Mouse (Mus musculus) liver, embryonic 13.5 days (tissue): ENCODE measurements at regions not wholly inside any gene's neighbourhood (a gene's known extent, or its start where the extent isn't known, plus 50 kb on each side); places are given as distances from the start of the nearest gene placed in this dataset.

Experiments
- ATAC-seq: fragments of 200-750 bp; cut with Nextera tagmentation; 2 replicates; pipeline ENCODE4 v1.8.0; 2017; ENCODE audit warnings: low read depth, mild to moderate bottlenecking, moderate number of reproducible peaks, moderate library complexity
- DNase-seq: peaks from one replicate; pipeline ENCODE4 v3.0.0; 2022
- H3K27ac ChIP-seq: fragments of 300-500 bp; sonication (generic); 2 replicates; pipeline ENCODE4 v1.5.1; 2015; ENCODE audit warnings: moderate library complexity, mild to moderate bottlenecking, inconsistent platforms
- H3K27me3 ChIP-seq: fragments of 300-500 bp; sonication (generic); 2 replicates; pipeline ENCODE4 v1.6.1; 2015; ENCODE audit warnings: mild to moderate bottlenecking, inconsistent platforms
- H3K36me3 ChIP-seq: fragments of 300-500 bp; sonication (generic); 2 replicates; pipeline ENCODE4 v1.6.1; 2015; ENCODE audit warnings: mild to moderate bottlenecking, inconsistent platforms
- H3K4me1 ChIP-seq: fragments of 300-500 bp; sonication (generic); replicated peaks from 2 replicates; pipeline ENCODE4 v1.6.1; 2015; ENCODE audit warnings: inconsistent platforms
- H3K4me2 ChIP-seq: fragments of 300-500 bp; sonication (generic); 2 replicates; pipeline ENCODE4 v1.6.1; 2015; ENCODE audit warnings: inconsistent platforms, mild to moderate bottlenecking, moderate library complexity
- H3K4me3 ChIP-seq: fragments of 300-500 bp; sonication (generic); replicated peaks from 2 replicates; pipeline ENCODE4 v1.5.1; 2015; ENCODE audit warnings: mild to moderate bottlenecking, inconsistent platforms
- H3K9ac ChIP-seq: fragments of 300-500 bp; sonication (generic); 2 replicates; pipeline ENCODE4 v1.6.1; 2015; ENCODE audit warnings: mild to moderate bottlenecking, inconsistent platforms
- H3K9me3 ChIP-seq: fragments of 300-500 bp; sonication (generic); replicated peaks from 2 replicates; pipeline ENCODE4 v1.6.1; 2016; ENCODE audit warnings: inconsistent platforms
- WGBS: fragments of 180-500 bp; shearing (Covaris S2); methylation state at CpG from one replicate; pipeline ENCODE4 v1.1.7; 2015; ENCODE audit not compliant: insufficient replicate concordance; 5-methylcytosine and 5-hydroxymethylcytosine counted together

DNA sequence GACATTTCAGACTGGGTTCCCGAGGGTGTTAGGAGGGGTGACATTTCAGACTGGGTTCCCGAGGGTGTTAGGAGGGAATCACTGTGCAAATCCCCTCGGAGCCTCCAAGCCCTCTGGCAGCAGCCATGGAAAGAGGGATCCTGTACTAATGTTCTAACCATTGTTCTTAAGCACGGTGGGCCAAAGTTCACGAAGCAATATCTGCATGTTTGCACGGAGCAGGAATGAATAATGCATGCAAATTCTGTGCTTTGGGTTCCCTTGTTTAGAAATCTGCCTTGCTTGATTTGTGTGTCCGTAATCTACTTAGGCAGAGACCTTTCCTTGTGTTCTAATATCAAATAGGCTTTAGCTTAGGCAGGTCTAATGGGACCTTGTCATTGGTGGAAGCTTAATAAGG, 55.9 kb upstream of the Zfp280d start:
- no peak overlapping the region for H3K9ac ChIP-seq
- 66% methylated on average over 7 of the region's 7 CpGs for WGBS
- DNase-seq (no peak), ATAC-seq (no peak)
- H3K4me1 ChIP-seq: no peaks in the 10 kb centered on the region
- no peak overlapping the region for H3K4me3 ChIP-seq
- H3K9me3 ChIP-seq: no peaks in the 10 kb centered on the region
- H3K36me3 ChIP-seq: no peaks in the 10 kb centered on the region
- no peak overlapping the region for H3K4me2 ChIP-seq
- H3K27me3 ChIP-seq: no peaks in the 10 kb centered on the region
- H3K27ac ChIP-seq: no peak overlapping the region

DNA sequence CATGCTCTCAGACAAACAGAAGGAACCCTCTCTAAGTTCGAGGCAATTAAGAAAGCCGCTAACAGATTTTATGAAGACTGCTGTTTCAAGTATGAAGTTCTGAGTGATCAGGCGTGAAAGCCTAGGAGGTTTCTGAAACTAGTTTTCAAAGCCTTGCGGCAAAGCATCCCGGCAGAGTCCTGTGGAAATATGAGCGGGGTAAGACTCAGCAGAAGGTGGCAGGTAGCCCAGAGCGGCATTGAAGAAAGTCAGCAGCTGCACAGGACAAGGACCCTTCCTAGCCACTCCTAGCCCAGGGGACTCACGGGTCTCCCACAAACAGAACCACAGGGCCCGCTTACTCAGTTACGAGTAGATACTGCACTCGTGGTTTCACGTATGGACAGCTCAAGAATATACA, 54.8 kb upstream of the Zfp280d start:
- no peak overlapping the region for H3K9ac ChIP-seq
- ATAC-seq (no peak), DNase-seq (no peak)
- no peaks in the 10 kb centered on the region for H3K4me1 ChIP-seq
- H3K4me2 ChIP-seq: no peak overlapping the region
- no peaks in the 10 kb centered on the region for H3K9me3 ChIP-seq
- no peaks in the 10 kb centered on the region for H3K36me3 ChIP-seq
- H3K27ac ChIP-seq: no peak overlapping the region
- H3K4me3 ChIP-seq: no peak overlapping the region
- 78% methylated on average over 12 of the region's 12 CpGs for WGBS
- H3K27me3 ChIP-seq: no peaks in the 10 kb centered on the region

DNA sequence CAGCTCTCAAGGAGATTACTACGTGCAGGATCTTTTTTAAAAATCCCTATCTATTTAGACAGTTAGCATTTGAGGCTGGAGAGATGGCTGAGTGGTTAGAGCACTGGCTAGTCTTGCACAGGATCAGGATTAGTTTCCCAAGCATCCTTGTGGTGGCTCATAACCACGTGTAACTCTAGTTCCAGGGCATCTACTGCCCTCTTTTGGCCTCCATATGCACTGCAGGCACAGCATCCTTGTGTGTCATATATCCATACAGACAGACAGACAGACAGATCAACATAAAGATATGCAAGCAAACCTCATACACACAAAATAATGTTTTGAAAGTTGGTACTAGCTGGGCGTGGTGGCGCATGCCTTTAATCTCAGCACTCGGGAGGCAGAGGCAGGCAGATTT, 53.3 kb upstream of the Zfp280d start:
- H3K9ac ChIP-seq: no peak overlapping the region
- no peak overlapping the region for H3K4me2 ChIP-seq
- H3K27ac ChIP-seq: no peak overlapping the region
- H3K4me1 ChIP-seq: no peaks in the 10 kb centered on the region
- WGBS: 70% methylated on average over 5 of the region's 5 CpGs
- ATAC-seq (no peak), DNase-seq (no peak)
- H3K36me3 ChIP-seq: no peaks in the 10 kb centered on the region
- H3K9me3 ChIP-seq: no peaks in the 10 kb centered on the region
- H3K27me3 ChIP-seq: no peaks in the 10 kb centered on the region
- H3K4me3 ChIP-seq: no peak overlapping the region
